Mouse (Mus musculus) stomach, embryonic 15.5 days (tissue): ENCODE data around the gene Emid1. TPM values are rescaled to one million over a fixed set of nuclear protein-coding genes. Genes with fewer than 3 reads are reported as not detected.
A peak's percentile ranks its signal among the peaks of the same experiment; 100 is the strongest.

Source experiments
- ATAC-seq: fragments of 200-750 bp; cut with Nextera tagmentation; 2 replicates; pipeline ENCODE4 v1.8.0; 2017; ENCODE audit warnings: low read depth, moderate number of reproducible peaks, moderate TSS enrichment; ENCODE audit not compliant: insufficient read depth, low FRiP score
- H3K27ac ChIP-seq: fragments of 300-500 bp; sonication (generic); 2 replicates; pipeline ENCODE4 v1.5.1; 2015; ENCODE audit warnings: mild to moderate bottlenecking, inconsistent platforms
- H3K27me3 ChIP-seq: fragments of 300-500 bp; sonication (generic); replicated peaks from 2 replicates; pipeline ENCODE4 v1.6.1; 2015; ENCODE audit warnings: inconsistent platforms
- H3K36me3 ChIP-seq: fragments of 300-500 bp; sonication (generic); 2 replicates; pipeline ENCODE4 v1.6.1; 2015; ENCODE audit warnings: inconsistent platforms
- H3K4me1 ChIP-seq: fragments of 300-500 bp; sonication (generic); 2 replicates; pipeline ENCODE4 v1.6.1; 2015; ENCODE audit warnings: inconsistent platforms
- H3K4me2 ChIP-seq: fragments of 300-500 bp; sonication (generic); 2 replicates; pipeline ENCODE4 v1.6.1; 2015; ENCODE audit warnings: mild to moderate bottlenecking, inconsistent platforms
- H3K4me3 ChIP-seq: fragments of 300-500 bp; sonication (generic); replicated peaks from 2 replicates; pipeline ENCODE4 v1.5.1; 2015; ENCODE audit warnings: inconsistent platforms
- H3K9ac ChIP-seq: fragments of 300-500 bp; sonication (generic); 2 replicates; pipeline ENCODE4 v1.6.1; 2015; ENCODE audit warnings: inconsistent platforms
- H3K9me3 ChIP-seq: fragments of 300-500 bp; sonication (generic); 2 replicates; pipeline ENCODE4 v1.6.1; 2016; ENCODE audit warnings: inconsistent platforms
- whole genome bisulfite sequencing: fragments of 180-500 bp; shearing (Covaris S2); methylation state at CpG from one replicate; pipeline ENCODE4 v1.1.7; 2015; 5-methylcytosine and 5-hydroxymethylcytosine counted together
- polyA plus RNA-seq: library from polyadenylated mRNA; unstranded; fragments of >200 nt; fragmentation: Nextera tagmentation; extraction: Ambion mirVana; gene quantifications from 2 replicates; pipeline ENCODE4 v1.2.1, GENCODE M21; 2015

Emid1 gene
- polyA plus RNA-seq, 1 experiment from 2014 or later, result 64.2 TPM

DNA sequence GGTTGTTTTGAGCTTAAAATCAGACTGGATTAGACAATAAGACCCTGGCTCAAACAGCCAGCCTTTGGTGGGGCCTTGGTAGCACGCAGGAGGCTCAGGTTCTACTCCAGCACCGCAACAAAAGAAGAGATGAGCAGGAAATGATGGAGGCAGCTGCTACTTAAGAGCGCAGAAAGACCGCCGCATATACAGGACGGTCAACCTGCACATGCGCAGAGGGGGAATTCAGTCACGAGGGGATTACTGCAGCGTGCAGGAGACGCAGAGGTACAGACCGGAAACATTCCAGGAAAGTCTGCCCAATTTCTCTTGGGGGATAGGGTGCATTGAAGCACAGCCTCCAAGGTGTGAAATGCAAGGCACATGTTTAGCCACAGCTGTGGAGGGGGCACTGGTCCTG lies 6.0 kb upstream of the Emid1 start:
- Histone ChIP-seq H3K9ac (no peak overlapping the region), H3K27me3 (no peaks in the 10 kb centered on the region), H3K36me3 (no peaks in the 10 kb centered on the region), H3K4me3 (no peak overlapping the region), H3K27ac (no peak overlapping the region), H3K9me3 (no peaks in the 10 kb centered on the region), H3K4me1 (peaks cover 10% of the 10 kb centered on the region), H3K4me2 (no peak overlapping the region)
- ATAC-seq, result no peak
- WGBS, result 90% methylated on average over 11 of the region's 11 CpGs

DNA sequence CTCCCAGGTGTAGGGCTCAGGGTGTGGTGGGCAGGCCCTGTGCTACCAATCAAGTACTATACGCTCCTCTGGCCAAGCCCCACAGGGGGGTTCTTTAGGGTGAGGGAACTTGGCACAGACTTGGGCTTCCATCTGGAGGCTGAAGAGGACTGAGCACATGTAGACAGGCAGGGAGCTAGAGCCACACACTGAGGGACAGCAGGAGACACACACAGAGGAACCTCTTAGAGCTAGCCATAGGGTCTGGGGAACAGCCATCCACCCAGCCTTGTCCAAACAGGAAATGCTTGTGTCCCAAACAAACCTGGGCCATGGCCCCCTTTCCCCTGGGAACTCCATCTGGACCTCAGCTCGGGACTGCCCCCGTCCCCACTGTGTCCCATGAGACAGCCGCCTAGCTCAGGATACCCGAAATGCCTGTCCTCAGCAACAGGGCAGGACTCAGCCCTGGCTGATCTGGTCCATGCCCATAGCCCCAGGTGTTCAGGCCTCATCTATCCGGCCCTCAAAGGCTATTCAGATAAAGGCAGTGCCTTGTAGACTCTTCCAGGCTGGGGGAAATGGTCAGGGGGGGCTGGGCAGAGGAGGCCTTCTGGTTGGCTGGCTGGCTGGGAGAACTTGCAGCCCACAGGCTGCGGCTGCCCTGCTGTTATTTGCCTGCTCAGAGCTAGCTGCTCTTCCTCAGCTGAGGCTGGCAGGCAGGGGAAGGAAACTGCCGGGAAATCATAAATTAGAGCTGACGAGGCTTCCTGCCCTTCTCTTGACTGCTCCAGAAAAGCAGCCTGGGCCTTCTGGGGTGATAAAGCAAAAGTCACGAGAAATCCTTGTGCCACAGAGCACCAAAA lies 3.1 kb upstream of the Emid1 start:
- Histone ChIP-seq H3K4me1 (peaks cover 25% of the 10 kb centered on the region), H3K9me3 (no peaks in the 10 kb centered on the region), H3K36me3 (no peaks in the 10 kb centered on the region), H3K9ac (no peak overlapping the region), H3K4me3 (no peak overlapping the region), H3K27ac (peak overlapping the region; percentile 67), H3K4me2 (no peak overlapping the region), H3K27me3 (no peaks in the 10 kb centered on the region)
- 33% methylated on average over 10 of the region's 10 CpGs for WGBS
- peak; percentile 33; the same call in 1 of the 2 replicates for ATAC-seq

DNA sequence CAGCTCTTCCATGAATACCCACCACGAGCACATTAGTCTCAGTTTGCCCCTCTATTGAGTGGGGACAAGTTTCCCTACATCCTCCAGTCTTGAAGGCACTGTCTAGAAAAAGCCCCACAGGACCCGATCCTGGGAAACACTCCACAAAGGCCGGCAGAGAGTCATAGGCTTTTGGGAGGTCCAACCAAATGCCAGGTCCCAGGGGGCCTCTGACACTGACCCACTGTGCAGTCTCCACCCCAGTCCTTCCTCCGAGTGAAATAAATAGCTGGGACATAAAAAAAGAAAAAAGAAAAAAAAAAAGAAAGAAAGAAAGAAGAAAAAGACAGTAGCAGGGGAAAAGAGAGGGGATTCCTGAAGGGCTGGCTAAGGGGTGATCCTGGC lies 818 bp downstream of the Emid1 start:
- no peak for ATAC-seq
- H3K36me3 ChIP-seq, result no peaks in the 10 kb centered on the region
- no peak overlapping the region for H3K9ac ChIP-seq
- H3K27ac ChIP-seq, result no peak overlapping the region
- peak overlapping the region; percentile 96 for H3K4me2 ChIP-seq
- H3K4me1 ChIP-seq, result peaks cover 39% of the 10 kb centered on the region
- WGBS, result 39% methylated on average over 4 of the region's 4 CpGs
- no peaks in the 10 kb centered on the region for H3K9me3 ChIP-seq
- peak overlapping the region; percentile 54 for H3K4me3 ChIP-seq
- no peaks in the 10 kb centered on the region for H3K27me3 ChIP-seq

DNA sequence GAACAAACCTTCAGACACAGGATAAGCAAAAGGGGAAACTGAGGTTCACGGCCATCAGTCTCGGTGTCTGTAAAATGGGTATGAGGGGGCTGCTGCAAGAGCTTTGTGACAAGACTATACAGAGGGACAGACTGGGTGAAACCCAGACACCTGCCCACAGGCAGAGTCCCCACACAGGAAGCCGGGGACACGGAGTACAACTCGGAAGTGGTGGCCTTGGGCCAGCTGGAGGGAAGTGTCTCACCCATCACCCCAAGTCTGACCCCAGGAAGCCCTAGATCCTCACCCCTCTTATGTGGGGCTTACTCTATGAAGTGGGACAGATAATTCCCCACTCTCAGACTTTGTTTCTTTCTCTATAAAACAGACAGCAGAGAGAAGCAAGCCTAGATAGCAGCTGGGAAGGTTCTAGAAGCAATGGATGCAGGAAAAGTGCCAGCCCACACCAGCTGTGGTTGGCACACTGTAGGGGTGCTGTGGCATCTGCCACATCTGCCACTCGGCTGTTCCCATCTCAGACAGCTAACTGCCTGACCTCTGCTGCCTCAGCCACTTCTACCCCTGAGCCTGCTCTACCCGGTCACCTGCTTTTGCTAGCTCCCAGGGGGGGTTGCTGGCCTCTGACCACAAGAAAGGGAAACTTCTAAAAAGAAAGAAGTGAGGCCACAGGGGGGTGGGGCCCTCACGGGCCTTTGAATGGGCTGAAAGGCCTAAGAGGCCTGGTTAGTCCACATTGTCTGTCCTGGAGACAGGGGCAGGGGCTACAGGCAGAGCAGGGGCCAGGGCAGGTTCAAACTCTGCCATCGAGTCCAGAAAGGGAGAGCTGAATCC lies 1.4 kb downstream of the Emid1 start:
- WGBS, result 62% methylated on average over 9 of the region's 9 CpGs
- Histone ChIP-seq H3K4me1 (peaks cover 38% of the 10 kb centered on the region), H3K27me3 (no peaks in the 10 kb centered on the region), H3K9ac (no peak overlapping the region), H3K9me3 (no peaks in the 10 kb centered on the region), H3K4me3 (0 out of 2 replicates have a peak overlapping the region, but pooled peaks have one; percentile 54), H3K4me2 (peak overlapping the region; percentile 96), H3K27ac (no peak overlapping the region), H3K36me3 (no peaks in the 10 kb centered on the region)
- no peak for ATAC-seq

DNA sequence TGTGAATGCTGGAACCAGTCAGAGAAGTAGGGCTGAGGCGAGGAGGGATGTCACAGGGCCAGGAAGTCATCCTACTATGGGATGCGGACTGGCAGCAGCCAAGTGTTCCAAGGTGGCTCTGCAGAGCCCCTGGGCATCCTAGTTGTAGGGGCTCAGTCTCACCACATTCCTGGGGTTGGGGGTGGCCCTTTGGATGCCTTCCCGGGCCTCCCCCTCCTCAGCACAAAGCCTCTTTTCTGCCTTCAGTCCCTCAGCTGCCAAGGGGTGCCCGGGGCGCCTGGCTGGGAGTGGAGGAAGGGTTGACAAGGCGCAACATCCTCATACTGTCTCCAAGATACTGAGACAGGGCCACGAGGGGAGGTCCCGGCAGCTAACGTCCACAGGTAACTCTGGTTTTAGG lies 2.1 kb downstream of the Emid1 start:
- no peak overlapping the region for H3K27ac ChIP-seq

DNA sequence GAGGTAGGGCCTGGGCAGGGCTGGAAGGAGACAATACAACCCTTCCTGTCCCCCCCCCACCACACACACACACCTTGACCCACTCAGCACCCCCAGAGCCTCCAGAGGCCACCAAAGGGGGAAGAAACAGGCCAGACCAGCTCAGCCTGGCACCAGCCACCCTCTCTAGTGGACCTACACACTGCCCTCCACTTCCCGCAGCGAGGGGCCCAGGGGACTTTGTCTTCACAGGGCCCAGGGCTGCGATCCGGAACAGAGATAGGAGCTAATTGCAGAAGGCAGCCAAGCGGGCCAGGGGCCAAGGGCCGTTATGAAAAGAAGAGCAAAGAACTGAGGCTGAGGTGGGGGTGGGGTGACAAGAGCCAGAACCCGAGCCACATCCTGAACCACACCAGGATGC lies 2.8 kb downstream of the Emid1 start:
- Histone ChIP-seq H3K4me1 (peaks cover 29% of the 10 kb centered on the region), H3K4me2 (peak overlapping the region; percentile 24), H3K4me3 (peak overlapping the region; percentile 5; the same call in 1 of the 2 replicates), H3K9me3 (no peaks in the 10 kb centered on the region), H3K27me3 (no peaks in the 10 kb centered on the region), H3K9ac (no peak overlapping the region), H3K27ac (peak overlapping the region; percentile 21; the same call in 1 of the 2 replicates), H3K36me3 (no peaks in the 10 kb centered on the region)
- ATAC-seq, result peak; percentile 52
- 34% methylated on average over 7 of the region's 7 CpGs for WGBS

More for the DNA sequence above, 2.1 kb downstream of the Emid1 start:
- Histone ChIP-seq H3K9me3 (no peaks in the 10 kb centered on the region), H3K4me3 (no peak overlapping the region), H3K36me3 (no peaks in the 10 kb centered on the region), H3K27me3 (no peaks in the 10 kb centered on the region), H3K9ac (no peak overlapping the region), H3K4me2 (peak overlapping the region; percentile 24; the same call in 1 of the 2 replicates), H3K4me1 (peaks cover 31% of the 10 kb centered on the region)
- ATAC-seq, result no peak
- 75% methylated on average over 9 of the region's 9 CpGs for WGBS

GRCm38 (mm10) chr11:5145600-5145999 lies 6.5 kb downstream of the Emid1 start:
- no peaks in the 10 kb centered on the region for H3K36me3 ChIP-seq
- peaks cover 33% of the 10 kb centered on the region for H3K4me1 ChIP-seq
- no peak overlapping the region for H3K4me2 ChIP-seq
- WGBS, result 66% methylated on average over 3 of the region's 3 CpGs
- no peak; the same call in 1 of the 2 replicates for ATAC-seq
- H3K9me3 ChIP-seq, result no peaks in the 10 kb centered on the region
- no peak overlapping the region for H3K4me3 ChIP-seq
- H3K27ac ChIP-seq, result 0 out of 2 replicates have a peak overlapping the region, but pooled peaks have one; percentile 11
- H3K9ac ChIP-seq, result no peak overlapping the region
- no peaks in the 10 kb centered on the region for H3K27me3 ChIP-seq

GRCm38 (mm10) chr11:5141965-5142364 lies 10.1 kb downstream of the Emid1 start:
- no peak overlapping the region for H3K9ac ChIP-seq
- H3K4me3 ChIP-seq, result no peak overlapping the region
- peak overlapping the region; percentile 74; the same call in 1 of the 2 replicates for H3K27ac ChIP-seq
- no peaks in the 10 kb centered on the region for H3K27me3 ChIP-seq
- no peak for ATAC-seq
- H3K36me3 ChIP-seq, result no peaks in the 10 kb centered on the region
- no peak overlapping the region for H3K4me2 ChIP-seq
- 66% methylated on average over 2 of the region's 2 CpGs for WGBS
- H3K9me3 ChIP-seq, result no peaks in the 10 kb centered on the region
- H3K4me1 ChIP-seq, result peaks cover 32% of the 10 kb centered on the region

DNA sequence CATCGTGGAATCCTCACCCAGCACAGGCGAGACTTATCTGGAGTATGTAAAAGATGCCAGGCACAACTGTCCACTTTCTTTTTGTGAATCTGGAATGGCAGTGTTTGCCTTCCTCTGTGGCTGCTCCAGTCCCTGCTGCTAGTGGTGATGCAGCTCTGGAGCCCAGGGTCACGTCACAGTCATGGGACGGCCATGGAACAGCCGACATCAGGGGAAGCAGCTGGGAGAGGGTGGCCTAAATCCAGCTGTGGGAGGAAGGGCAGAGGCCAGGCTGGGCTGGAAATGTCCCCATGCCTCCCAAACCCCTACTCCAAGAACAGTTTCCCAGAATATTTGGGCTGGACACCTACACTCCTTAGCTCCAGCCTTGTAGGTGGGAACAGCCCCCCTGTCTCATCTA lies 10.8 kb downstream of the Emid1 start:
- no peaks in the 10 kb centered on the region for H3K36me3 ChIP-seq
- H3K4me2 ChIP-seq, result no peak overlapping the region
- no peak overlapping the region for H3K9ac ChIP-seq
- no peaks in the 10 kb centered on the region for H3K9me3 ChIP-seq
- WGBS, result 62% methylated on average over 5 of the region's 5 CpGs
- ATAC-seq, result no peak
- H3K4me3 ChIP-seq, result no peak overlapping the region
- H3K4me1 ChIP-seq, result peaks cover 32% of the 10 kb centered on the region
- H3K27me3 ChIP-seq, result no peaks in the 10 kb centered on the region
- peak overlapping the region; percentile 74 for H3K27ac ChIP-seq

- no peaks in the 10 kb centered on the region for H3K9me3 ChIP-seq
- H3K27ac ChIP-seq, result peak overlapping the region; percentile 74
- H3K4me1 ChIP-seq, result peaks cover 32% of the 10 kb centered on the region
- 40% methylated on average over 8 of the region's 8 CpGs for WGBS
- H3K4me3 ChIP-seq, result no peak overlapping the region
- no peaks in the 10 kb centered on the region for H3K36me3 ChIP-seq
- no peak overlapping the region for H3K9ac ChIP-seq
- no peak overlapping the region for H3K4me2 ChIP-seq
- peak; percentile 37; the same call in 1 of the 2 replicates for ATAC-seq
- no peaks in the 10 kb centered on the region for H3K27me3 ChIP-seq
Observed at GRCm38 (mm10) chr11:5140619-5141018, 11.4 kb downstream of the Emid1 start.

- 34% methylated on average over 9 of the region's 9 CpGs for WGBS
- Histone ChIP-seq H3K36me3 (no peaks in the 10 kb centered on the region), H3K4me3 (no peak overlapping the region), H3K9ac (no peak overlapping the region), H3K9me3 (no peaks in the 10 kb centered on the region), H3K4me2 (no peak overlapping the region), H3K27ac (peak overlapping the region; percentile 68), H3K4me1 (peaks cover 32% of the 10 kb centered on the region), H3K27me3 (no peaks in the 10 kb centered on the region)
- no peak for ATAC-seq
Observed at GRCm38 (mm10) chr11:5139372-5139771, 12.7 kb downstream of the Emid1 start.

DNA sequence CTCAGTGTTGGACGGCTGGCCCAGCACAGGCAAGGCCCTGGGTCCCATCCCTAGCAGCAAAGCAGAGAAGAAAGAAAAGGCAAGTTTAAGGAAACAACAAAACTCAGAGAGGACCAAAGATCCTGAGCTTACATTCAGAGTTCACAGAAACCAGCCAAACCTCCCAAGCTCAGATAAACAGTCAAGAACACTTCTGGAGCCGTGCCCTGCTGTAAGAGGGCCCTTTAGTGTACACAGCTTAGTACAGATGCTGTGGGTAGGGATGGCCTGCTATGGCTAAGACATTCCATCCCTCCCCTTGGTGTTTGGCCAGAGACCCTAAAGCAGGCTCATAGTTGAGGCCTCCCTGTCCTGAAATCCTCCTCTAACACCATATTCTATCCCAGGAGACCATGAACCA lies 13.4 kb downstream of the Emid1 start:
- no peak for ATAC-seq
- H3K27me3 ChIP-seq, result no peaks in the 10 kb centered on the region
- no peaks in the 10 kb centered on the region for H3K9me3 ChIP-seq
- H3K4me1 ChIP-seq, result peaks cover 32% of the 10 kb centered on the region
- 0 out of 2 replicates have a peak, but pooled peaks cover under 1% of the 10 kb centered on the region for H3K36me3 ChIP-seq
- no peak overlapping the region for H3K9ac ChIP-seq
- WGBS, result 30% methylated on average over 2 of the region's 2 CpGs
- H3K27ac ChIP-seq, result peak overlapping the region; percentile 68
- H3K4me3 ChIP-seq, result no peak overlapping the region
- no peak overlapping the region for H3K4me2 ChIP-seq
